Mouse (Mus musculus) left cerebral cortex, adult 8-10 months (tissue): ENCODE measurements around the gene Ak2. TPM values are rescaled to one million over a fixed set of nuclear protein-coding genes. Genes with fewer than 3 reads are reported as not detected.

Experiments
- DNase-seq, 2 experiments: peaks; one replicate each; pipeline ENCODE4 v3.0.0; 2022; ENCODE audit warnings: low spot score in 2 of 2
- total RNA-seq, 4 experiments: library from RNA; stranded (reverse); gene quantifications; 2 replicates each; pipeline ENCODE4 v1.2.4; 2022

Ak2 gene
- total RNA-seq, result 10 to 100 TPM; 23.4 to 28.1 (median 25.2) TPM

DNA sequence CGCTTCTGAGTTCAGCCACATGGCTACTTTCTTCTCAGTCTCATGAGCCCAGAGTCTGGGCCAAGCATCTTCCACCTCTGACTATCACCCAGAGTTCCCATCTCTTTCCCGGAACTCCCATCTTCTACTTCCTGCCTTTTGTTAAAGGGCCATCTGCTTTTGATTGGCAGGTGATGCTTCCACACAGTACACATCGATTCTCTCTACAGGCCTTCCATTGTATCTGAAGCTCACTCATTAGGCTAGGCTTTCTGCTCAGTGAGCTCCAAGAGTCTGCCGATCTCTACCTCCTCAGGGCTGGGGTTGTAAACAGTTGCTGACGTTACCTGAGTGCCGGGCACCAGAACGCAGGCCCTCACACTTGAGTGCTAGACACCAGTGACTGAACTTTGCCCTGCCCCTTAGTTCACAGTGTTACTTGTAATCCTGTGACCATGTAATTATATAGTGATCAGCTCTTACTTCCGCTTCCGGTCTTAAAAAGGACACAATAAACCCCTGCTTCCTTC is at the start of gene Ak2:
Ak2 (plus strand) TSS at position 459 of the 509 bp plus-strand sequence.
- DNase-seq, result no peak

DNA sequence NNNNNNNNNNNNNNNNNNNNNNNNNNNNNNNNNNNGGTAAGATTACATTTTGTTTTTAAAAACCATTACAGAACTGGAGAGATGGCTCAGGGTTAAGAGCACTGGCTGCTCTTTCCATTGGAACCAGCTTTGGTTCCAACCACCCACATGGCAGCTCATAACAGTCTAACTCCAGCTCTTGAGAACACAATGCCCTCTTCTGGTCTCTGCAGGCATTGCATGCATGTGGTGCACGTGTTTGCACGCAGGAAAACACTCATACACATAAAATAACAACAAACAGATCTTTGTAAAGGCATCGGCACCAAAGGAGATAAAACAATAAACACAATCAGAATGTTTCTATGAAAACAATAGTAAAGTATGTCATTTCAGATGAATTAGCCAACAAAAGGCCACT is 49.4 kb upstream of the Ak2 start:
- DNase-seq, result no peak

DNA sequence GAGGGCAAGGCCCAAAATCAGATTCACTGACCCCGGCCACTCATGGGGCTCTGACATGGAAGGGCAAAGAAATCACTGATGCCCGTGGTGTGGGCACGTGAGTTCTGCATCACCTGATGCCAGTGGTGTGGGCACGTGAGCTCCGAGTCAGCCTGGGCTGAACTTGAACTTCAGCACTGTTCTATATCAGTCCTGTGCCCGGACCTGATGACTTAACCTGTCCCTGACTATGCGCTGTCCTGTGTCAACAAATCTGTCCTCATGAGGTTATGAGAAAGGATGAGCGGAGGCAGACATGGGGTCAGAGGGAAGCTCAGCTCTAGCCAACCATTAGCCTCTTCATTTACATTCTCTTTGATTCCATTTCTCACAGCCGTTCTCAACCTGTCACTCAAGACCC is 45.0 kb upstream of the Ak2 start:
- no peak for DNase-seq

DNA sequence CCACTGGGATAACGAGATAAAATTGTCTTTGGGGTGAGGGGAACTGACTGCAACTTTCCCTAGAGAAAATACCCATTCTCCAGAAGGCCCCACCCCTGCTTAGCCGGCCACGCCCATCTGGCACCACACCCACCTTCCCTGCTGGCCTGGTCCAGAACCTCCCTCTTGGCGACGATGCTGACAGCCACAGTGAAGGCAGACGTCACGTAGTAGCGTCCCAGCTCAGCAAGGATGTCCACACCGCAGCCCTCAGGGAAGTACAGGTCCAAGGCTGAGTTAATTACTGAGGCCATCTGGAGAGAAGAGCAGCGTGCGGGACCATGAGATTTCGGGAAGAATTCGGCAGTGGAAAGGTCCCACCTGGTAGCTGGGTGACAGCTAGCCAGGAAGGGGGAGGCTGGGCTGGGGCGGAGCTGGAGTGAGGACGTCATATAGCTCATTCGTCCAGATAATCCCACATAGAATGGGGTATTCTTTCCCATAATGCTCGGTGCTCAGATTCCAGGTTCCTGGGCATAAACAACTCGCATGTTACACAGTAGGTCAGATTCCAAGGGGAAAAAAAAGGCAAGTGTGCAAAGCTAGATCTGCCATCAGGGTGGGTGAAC is 44.3 kb upstream of the Ak2 start:
- DNase-seq, result no peak

DNA sequence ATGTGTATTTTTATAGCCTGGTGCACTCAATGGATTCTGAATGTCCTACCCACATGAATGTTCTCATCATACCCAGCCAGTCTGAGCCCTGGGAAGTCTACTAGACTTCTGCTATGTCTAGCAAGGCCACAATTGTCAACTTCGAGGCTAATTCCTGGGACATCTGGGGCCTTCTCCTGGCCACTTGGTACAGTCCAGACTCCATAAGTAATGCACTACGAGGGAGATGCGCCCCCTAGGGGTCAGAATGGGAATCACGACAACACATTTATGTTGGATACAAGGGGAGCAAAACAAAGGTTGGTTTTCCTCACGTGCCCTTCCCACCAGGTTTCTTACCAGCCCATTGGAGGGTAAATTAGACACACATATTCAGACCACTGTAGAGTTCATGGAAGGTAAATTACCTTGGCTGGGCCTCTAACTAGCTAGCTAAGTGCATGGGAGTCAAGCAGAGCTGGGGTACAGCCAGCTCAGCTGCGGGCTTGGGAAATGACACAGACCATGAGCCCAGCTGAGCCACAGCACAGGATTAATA is 43.6 kb upstream of the Ak2 start:
- DNase-seq, result no peak

DNA sequence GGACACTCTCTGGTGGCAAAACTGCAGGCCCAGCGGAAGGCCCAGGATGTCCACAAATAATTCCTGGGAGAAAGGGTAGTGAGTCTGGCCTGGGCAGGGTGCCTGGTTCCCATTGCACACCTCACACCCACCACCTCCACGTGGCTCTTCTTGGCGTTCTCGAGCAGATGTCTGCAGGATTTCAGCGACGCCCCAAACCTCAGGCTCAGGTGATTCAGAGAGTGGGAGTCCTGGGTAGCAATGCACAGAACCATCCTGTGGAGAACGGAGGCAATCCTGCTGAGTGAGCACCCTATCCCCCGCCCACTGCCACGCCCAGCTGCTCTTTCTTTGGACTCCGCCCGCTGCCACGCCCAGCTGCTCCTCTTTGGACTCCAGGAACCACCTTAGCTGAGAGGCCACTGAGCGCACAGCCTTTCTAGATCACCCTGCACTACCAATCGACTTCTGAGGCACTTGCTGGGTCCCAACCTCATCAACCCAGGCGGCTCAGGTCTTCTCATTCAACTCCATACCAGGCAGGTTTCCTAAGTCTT is 42.2 kb upstream of the Ak2 start:
- DNase-seq, result peak in 1 of 2 experiments; percentile 61

DNA sequence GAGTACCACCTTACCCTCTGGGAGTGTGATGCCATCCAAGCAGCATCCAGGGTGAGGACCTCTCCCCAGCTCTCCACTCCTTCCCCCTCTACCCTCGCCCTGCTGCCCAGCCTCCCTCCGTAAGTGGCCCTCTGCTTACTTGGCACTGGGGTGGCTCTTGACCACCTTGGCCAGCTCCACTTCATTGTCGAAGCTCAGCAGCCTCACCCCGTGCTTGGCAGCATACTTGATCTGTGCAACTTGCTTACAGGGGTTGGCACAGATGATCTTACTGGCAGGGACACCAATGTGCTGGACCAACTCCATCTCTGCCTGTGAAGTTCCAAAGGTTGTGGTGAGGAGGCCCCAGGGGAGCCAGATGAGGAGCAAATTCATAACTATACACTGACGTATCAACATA is 41.3 kb upstream of the Ak2 start:
- no peak for DNase-seq

DNA sequence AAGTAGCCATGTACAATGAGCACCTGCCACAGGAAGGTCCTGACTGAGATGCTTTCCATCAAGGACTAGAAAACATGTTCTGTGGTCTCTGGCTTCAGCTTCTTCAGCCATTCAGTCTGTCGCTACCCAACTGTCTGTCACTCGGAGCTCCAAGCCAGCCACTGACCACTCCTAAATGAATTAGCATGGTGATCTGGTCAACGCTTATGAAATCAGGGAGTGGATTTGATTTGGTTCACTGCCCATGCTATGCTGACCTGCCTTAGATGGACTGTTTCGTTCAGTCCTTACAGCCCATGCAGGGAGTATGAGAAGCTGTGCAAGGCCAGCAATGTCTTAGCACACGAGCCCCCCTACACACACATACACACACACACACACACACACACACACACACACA is 37.9 kb upstream of the Ak2 start:
- DNase-seq, result no peak

DNA sequence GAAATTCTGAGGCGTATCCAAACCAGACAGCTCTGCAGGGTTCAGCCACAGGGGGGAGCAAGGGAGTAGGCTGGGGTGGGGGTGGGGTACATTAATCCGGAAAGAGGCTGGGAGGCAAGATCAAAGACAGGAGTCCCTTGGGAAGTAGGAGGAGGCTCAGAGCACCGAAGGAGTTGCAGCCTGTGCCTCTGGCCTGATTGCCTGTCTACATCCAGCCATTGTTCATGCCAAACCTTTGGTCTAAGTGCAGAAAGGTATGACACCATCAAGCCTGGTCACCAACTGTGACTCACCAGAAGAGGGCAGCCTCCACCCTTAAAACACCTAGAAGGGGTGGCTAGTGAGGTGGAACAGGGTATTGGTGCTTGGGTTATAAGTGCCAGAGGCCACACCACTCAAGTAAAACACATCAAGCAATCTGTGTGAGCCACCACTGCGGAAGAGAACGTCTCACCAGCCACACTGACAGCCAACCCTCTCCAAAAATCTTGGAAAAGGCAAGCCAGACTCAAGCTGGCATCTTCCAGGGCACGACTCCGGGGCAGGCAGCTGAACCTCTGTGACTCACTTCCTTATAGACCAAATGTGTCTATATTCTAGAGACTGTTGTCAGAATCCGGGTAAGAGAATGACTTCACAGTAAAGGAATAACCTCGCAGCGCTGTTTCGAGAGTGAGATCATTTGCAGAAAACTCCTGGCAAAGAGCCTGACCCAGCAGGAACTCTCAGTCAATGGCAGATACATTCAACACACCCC is 34.4 kb upstream of the Ak2 start:
- no peak for DNase-seq

DNA sequence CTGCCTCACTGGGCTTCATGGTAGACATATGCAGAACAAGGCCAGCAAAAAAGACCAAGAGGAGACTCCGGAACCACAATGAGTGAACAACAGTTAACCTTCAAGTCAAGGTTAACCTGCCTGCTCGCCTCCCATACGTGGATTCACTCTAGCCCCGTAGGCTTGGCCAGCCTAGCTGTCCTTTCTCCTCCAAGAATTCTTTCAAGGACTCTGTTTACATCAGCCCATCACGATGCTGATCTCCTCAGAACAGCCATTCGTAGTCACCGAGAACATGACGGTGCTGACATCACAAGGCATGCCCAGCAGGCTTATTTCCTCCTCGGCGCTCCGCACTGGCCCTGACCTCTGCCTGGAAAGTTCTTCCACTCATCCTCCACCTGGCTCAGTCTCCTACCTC is 33.6 kb upstream of the Ak2 start:
- no peak for DNase-seq

DNA sequence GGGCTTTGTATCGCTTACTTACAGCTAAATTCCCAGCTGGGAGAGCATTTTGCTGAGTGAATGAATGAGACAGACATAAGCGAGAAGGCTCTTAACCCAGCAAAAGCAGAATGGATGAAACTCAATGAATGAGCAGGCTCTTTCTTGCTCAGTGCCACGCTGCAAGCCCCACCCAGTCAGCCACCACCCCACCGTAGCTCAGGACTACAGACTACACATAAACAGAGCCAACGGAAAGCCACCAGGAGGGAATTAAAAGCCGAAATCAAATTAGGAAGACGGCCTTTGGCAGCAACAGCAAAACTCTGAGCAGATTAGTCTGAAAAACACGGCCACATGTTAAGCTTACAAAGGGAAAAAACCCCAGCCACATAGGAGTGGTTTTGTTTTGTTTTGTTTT is 32.9 kb upstream of the Ak2 start:
- DNase-seq, result no peak

DNA sequence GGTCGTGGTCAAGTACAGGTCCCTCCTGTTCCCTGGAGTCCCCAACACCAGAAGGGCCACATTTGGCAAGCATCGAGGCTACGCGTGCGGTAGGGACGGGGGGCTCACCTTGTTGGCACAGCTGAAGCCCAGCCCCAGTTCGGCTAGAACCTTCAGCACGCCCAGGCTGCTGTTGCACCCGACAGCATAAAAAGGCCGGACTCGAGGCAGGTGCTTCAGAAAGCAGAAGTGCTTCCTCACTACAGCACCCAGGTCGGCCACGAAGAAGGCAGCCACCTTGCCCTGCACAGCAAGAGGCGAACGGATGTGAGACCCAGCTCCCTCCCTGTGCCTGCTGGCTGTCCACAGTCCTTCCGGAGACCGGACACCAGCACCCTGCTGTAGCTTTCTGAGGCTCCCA is 32.1 kb upstream of the Ak2 start:
- DNase-seq, result no peak

DNA sequence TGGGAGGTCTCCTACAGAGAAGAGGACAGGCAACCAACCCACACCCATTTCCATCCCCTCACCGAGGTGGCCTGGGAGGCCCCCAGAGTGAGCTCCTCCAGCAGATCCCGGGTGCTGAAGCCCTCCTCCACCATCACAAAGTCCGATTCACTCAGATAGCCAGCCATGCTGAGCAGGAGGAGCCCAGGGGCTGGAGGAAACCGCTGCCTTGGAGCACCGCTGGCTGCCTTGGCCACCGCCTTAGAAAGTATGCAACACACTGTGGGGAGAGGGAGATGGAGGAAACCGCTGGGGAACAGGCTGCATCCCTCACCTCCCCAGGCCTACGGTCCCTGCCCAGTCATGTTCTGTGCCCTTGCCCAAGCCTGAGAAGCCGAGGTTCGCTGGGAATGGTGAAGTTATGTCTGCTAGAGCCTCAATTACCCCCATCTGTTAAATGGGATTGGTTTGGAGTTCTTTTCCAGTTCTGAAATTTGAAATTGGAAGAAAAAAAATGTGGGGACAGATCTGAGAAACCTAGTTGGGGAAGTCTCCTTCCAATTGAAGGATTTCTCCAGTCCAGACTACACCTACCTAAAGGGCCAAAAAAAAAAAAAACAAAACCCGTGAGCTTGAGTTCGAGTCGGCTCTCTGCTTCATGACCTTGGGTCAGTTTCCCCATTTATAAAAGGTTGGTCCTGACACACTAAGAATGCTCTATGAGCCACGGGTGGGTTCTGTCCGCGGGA is 30.3 kb upstream of the Ak2 start:
- DNase-seq, result no peak

DNA sequence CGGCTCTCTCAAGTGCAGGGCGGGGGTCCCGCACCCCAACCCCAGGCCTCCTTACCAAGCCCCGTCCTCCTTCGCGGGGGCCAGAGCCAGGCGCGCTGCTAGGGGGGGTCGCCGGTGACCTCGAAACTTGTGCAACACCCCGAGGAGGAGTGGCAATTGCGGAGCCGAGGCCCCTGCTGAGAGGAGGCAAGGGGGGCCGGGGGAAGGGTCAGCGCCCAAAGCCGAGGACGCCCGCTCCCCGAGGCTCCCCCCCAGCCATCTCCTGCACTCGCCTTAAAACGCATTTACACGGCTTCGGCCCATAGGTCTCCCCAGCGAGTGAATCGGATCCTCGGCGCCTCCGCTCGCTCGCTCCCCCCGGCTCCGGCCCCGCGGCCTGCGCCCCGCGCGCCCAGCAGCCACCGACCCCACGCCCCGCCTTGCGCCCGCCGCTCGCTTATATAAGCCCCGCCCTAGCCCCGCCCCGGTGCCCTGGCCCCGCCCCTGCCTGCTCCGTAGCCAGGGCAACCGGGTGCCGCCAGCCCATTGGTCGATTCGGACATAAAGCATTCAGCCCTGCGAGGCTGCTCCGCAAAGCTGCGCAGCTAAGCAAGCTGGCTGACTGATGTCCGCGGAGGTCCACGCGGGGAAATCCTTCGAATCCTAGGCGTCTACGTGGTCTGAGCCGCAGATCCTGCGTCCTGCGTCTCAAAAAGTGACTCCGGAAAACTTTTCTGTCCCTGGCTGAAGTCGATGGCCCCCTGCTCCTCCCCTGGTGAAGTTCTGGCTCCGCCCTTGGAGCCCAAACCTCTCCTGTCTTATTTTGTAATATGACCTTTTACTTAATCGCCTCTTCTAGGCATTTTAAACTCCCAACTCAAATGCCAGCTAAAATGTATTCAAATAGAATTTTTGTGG is 29.5 kb upstream of the Ak2 start, which contains the start of gene Azin2:
Azin2 (minus strand) TSS at position 414 of the 897 bp plus-strand sequence.
- DNase-seq, result peak; percentile 78 to 90

DNA sequence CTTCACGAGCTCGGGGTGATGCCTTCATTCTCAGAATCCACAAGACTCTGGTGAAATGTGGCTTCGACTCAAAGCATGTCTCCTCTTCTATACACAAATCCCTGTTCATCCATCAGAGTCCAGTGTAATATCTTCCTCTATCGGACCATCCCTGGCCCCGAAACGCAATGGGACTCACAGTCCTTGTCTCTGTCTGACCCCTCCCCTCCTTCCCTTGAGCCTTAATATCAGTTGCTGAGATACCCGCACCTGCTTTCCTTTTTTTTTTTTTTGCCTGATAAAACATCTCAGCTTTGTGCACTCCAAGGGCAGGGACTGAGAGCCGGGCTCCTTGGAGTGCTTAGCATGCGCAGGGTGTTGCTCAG is 28.9 kb upstream of the Ak2 start:
- no peak for DNase-seq

DNA sequence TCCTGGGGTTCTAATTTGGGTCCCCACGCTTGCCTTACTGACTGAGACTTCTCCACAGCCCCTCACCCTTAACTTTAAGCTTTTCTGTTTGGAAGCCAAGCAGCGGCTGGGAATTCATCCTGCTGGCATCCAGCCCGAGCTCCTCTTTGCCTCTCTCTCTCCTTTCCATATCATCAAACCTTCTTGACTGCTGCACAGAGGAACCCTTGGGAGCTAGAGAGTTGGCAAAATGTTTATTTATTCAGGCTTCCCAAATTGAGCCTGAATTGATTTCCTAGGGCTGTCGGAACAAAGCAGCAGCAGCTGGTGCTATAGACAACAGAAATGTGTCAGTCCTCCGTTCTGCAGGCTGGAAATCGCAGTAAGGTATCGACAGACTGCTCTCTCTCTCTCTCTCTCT is 25.0 kb upstream of the Ak2 start:
- DNase-seq, result no peak

DNA sequence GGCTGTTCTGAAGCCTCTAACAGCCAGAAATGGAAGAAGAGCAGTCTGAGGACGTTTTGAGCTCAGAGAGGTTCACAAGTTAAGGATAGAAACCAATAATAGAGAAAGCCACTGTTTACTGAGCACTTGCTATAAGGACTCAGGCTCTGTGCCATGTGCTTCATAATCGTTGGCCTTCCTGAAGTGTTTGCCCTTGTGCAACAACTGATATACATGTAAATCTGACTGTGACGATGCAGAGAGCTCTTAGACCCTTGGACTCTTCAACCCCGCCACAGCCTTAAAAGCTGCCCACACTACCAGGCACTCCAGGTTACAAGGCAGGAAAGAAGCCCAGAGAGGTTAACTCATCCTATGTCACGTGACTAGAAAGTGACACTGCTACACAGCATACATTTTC is 22.7 kb upstream of the Ak2 start:
- DNase-seq, result no peak

DNA sequence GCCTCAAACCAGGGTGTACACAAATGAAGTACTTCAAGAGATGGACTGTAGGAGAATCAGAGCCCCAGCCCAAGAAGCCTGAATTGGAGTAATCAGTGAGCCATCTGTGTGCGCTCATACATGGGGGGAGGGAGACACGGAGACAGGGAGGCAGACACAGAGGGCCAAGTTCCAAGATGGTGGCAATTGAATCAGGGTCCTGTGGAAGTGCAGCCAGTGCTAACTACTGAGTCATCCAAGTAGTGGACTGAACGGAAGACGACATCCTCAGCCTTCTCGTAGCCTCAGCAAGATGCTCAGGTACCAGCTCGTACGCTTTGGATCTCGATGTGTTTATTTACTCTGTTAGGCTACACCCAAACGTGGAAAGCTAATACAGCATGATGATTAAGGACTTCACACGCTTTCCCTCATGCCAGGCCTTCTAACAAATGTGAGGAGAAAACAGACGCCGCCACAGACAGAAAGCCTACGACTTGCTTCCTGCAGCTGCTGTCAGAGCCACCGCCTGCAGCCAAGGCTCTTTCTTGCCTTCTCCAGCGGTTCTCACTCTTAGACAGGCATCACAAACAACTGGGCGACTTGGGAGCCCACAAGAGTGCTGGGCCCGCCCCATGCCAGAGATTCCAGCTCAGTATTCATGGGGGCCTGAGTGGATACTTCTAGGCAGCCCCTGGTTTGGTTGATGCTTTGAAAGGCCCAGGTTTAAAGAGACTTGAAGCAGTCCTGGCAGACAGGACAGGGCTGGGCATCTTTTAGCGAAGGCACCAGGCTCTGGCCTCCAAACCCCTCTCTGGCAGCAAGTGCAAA is 21.9 kb upstream of the Ak2 start:
- no peak for DNase-seq

DNA sequence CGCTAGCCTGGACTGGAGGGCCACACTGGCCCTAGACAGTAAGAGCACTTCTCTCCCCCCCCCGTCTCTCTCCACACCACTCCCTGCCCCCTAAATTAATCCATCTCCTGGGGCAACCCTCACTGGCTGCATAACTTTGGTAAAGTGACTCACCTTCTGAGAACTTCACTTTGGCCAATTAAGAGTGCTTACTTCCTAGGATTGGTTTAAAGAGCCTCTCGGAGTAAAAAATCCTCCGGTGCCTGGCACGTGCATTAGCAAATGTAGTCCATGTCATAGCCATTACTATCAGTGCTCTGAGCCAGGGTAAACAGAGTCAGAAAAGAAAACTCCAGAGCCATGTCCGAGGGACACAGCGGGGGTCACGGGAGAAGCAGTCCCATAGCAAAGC is 21.3 kb upstream of the Ak2 start:
- no peak for DNase-seq
